Mouse (Mus musculus): Measurements from ENCODE around the gene Rtp1.
A peak's percentile ranks its signal among the peaks of the same experiment; 100 is the strongest.

Rtp1 gene

GRCm38 (mm10) chr16:23454376-23454775 is 25.4 kb downstream of the Rtp1 start:
- peak; percentile 79 for DNase-seq (ENCODE audit: low read depth, low spot score)

- DNase-seq (ENCODE audit: low read depth, low spot score): peak; percentile 93
Observed at GRCm38 (mm10) chr16:23456534-23456933, 27.6 kb downstream of the Rtp1 start.

- no peak for DNase-seq (ENCODE audit: low read depth, low spot score)
Observed at GRCm38 (mm10) chr16:23457338-23457737, 28.4 kb downstream of the Rtp1 start.

GRCm38 (mm10) chr16:23458906-23459588 is 30.1 kb downstream of the Rtp1 start:
- DNase-seq (ENCODE audit: low read depth, low spot score): no peak

GRCm38 (mm10) chr16:23463671-23464347 is 34.9 kb downstream of the Rtp1 start:
- no peak for DNase-seq (ENCODE audit: low read depth, low spot score)

GRCm38 (mm10) chr16:23471551-23471950 is 42.6 kb downstream of the Rtp1 start:
- DNase-seq (ENCODE audit: low read depth, low spot score): no peak

GRCm38 (mm10) chr16:23472046-23472445 is 43.1 kb downstream of the Rtp1 start:
- no peak for DNase-seq (ENCODE audit: low read depth, low spot score)

GRCm38 (mm10) chr16:23475651-23476050 is 46.7 kb downstream of the Rtp1 start:
- no peak for DNase-seq (ENCODE audit: low read depth, low spot score)

- no peak for DNase-seq (ENCODE audit: low read depth, low spot score)
Observed at GRCm38 (mm10) chr16:23476598-23476997, 47.7 kb downstream of the Rtp1 start.

GRCm38 (mm10) chr16:23479872-23480603 is 51.1 kb downstream of the Rtp1 start:
- no peak for DNase-seq (ENCODE audit: low read depth, low spot score)

GRCm38 (mm10) chr16:23482218-23482617 is 53.3 kb downstream of the Rtp1 start:
- DNase-seq (ENCODE audit: low read depth, low spot score): no peak

- no peak for DNase-seq (ENCODE audit: low read depth, low spot score)
Observed at GRCm38 (mm10) chr16:23482846-23483245, 53.9 kb downstream of the Rtp1 start.

- DNase-seq (ENCODE audit: low read depth, low spot score): no peak
Observed at GRCm38 (mm10) chr16:23483292-23483691, 54.4 kb downstream of the Rtp1 start.
